Mouse (Mus musculus) kidney, postnatal 0 days (tissue): ENCODE results near the gene Aprt. TPM values are rescaled to one million over a fixed set of nuclear protein-coding genes. Genes with fewer than 3 reads are reported as not detected.

ENCODE experiments used
- ATAC-seq: fragments of 200-750 bp; cut with Nextera tagmentation; replicated peaks from 2 replicates; pipeline ENCODE4 v1.8.0; 2017; ENCODE audit warnings: low read depth, moderate number of reproducible peaks, moderate TSS enrichment, moderate library complexity; ENCODE audit not compliant: low FRiP score
- DNase-seq: peaks from one replicate; pipeline ENCODE4 v3.0.0-alpha.2; 2016; ENCODE audit warnings: low spot score
- H3K27ac ChIP-seq: fragments of 300-500 bp; sonication (generic); 2 replicates; pipeline ENCODE4 v1.5.1; 2014; ENCODE audit warnings: mild to moderate bottlenecking
- H3K27me3 ChIP-seq: fragments of 300-500 bp; sonication (generic); 2 replicates; pipeline ENCODE4 v1.6.1; 2014; ENCODE audit warnings: low read length, mixed read lengths; ENCODE audit not compliant: insufficient read depth
- H3K36me3 ChIP-seq: fragments of 300-500 bp; sonication (generic); 2 replicates; pipeline ENCODE4 v1.6.1; 2014; ENCODE audit warnings: low read length, mixed read lengths; ENCODE audit not compliant: insufficient read depth
- H3K4me1 ChIP-seq: fragments of 300-500 bp; sonication (generic); replicated peaks from 2 replicates; pipeline ENCODE4 v1.6.1; 2014; ENCODE audit warnings: antibody characterized with exemption, low read length, mixed read lengths; ENCODE audit not compliant: insufficient read depth
- H3K4me2 ChIP-seq: fragments of 300-500 bp; sonication (generic); 2 replicates; pipeline ENCODE4 v1.6.1; 2014; ENCODE audit warnings: mild to moderate bottlenecking, low read length, moderate library complexity, mixed read lengths
- H3K4me3 ChIP-seq: fragments of 300-500 bp; sonication (generic); replicated peaks from 2 replicates; pipeline ENCODE4 v1.5.1; 2014; ENCODE audit warnings: low read depth, low read length
- H3K9ac ChIP-seq: fragments of 300-500 bp; sonication (generic); 2 replicates; pipeline ENCODE4 v1.6.1; 2014; ENCODE audit warnings: low read depth, low read length
- H3K9me3 ChIP-seq: fragments of 300-500 bp; sonication (generic); replicated peaks from 2 replicates; pipeline ENCODE4 v1.6.1; 2016; ENCODE audit warnings: low read length, inconsistent platforms, mixed read lengths
- CTCF ChIP-seq: IDR thresholded peaks from 2 replicates; pipeline ENCODE4 v1.5.1; 2016; ENCODE audit warnings: antibody characterized with exemption, low read depth, mild to moderate bottlenecking, moderate library complexity
- whole genome bisulfite sequencing: fragments of 180-500 bp; shearing (Covaris S2); extraction: QIAGEN DNeasy Blood & Tissue Kit; methylation state at CpG from one replicate; pipeline ENCODE4 v1.1.7; 2014; 5-methylcytosine and 5-hydroxymethylcytosine counted together
- polyA plus RNA-seq: library from polyadenylated mRNA; unstranded; fragments of >200 nt; fragmentation: Nextera tagmentation; extraction: Ambion mirVana; gene quantifications from 2 replicates; pipeline ENCODE4 v1.2.1, GENCODE M21; 2015

Aprt gene
- polyA plus RNA-seq, 1 experiment from 2014 or later, result 392 TPM

- no peak overlapping the region for H3K4me2 ChIP-seq
- H3K27me3 ChIP-seq, result no peaks in the 10 kb centered on the region
- WGBS, result 52% methylated on average over 14 of the region's 15 CpGs
- no peaks in the 10 kb centered on the region for H3K9me3 ChIP-seq
- H3K36me3 ChIP-seq, result no peaks in the 10 kb centered on the region
- TF ChIP-seq CTCF, result no peak
- peaks cover 22% of the 10 kb centered on the region for H3K4me1 ChIP-seq
- H3K4me3 ChIP-seq, result no peak overlapping the region
- ATAC-seq (no peak), DNase-seq (no peak)
- H3K9ac ChIP-seq, result no peak overlapping the region
- H3K27ac ChIP-seq, result no peak overlapping the region
Observed at GRCm38 (mm10) chr8:122580926-122581325, 4.2 kb upstream of the Aprt start.

DNA sequence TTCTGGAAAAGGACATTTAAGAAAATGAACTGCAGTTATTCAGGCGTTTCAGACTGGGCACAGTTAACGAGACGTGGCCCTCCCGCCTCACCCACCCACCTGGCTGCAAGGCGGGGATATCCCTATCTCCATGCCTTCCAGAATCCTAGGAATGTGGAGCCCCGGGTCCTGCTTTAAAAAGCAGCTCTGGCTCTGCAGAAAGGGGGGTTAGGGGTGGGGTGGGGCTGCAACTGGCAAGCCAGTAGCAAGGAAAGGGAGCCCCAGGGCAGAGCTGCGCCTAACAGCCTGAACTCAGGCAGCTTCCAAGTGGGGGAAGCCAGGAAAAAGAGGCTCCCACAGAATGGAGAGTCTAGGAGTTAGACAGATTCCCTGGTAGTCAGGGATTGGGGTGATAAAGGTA is 2.5 kb upstream of the Aprt start:
- no peak for ATAC-seq
- H3K27me3 ChIP-seq, result no peaks in the 10 kb centered on the region
- TF ChIP-seq CTCF, result no peak
- peaks cover 26% of the 10 kb centered on the region for H3K4me1 ChIP-seq
- no peak for DNase-seq
- H3K4me2 ChIP-seq, result no peak overlapping the region; the same call in 1 of the 2 replicates
- no peak overlapping the region for H3K27ac ChIP-seq
- WGBS, result 43% methylated on average over 7 of the region's 7 CpGs
- no peak overlapping the region for H3K4me3 ChIP-seq
- no peak overlapping the region for H3K9ac ChIP-seq
- no peaks in the 10 kb centered on the region for H3K9me3 ChIP-seq
- no peaks in the 10 kb centered on the region for H3K36me3 ChIP-seq

GRCm38 (mm10) chr8:122577116-122577515 is 407 bp upstream of the Aprt start:
- peak overlapping the region; percentile 89 for H3K4me2 ChIP-seq
- peaks cover 7% of the 10 kb centered on the region for H3K36me3 ChIP-seq
- H3K9me3 ChIP-seq, result no peaks in the 10 kb centered on the region
- H3K27me3 ChIP-seq, result no peaks in the 10 kb centered on the region
- WGBS, result 12% methylated on average over 10 of the region's 10 CpGs
- DNase-seq (peak; percentile 72), ATAC-seq (peak; percentile 12; the same call in 1 of the 2 replicates)
- TF ChIP-seq CTCF, result no peak
- H3K9ac ChIP-seq, result peak overlapping the region; percentile 71
- H3K4me3 ChIP-seq, result no peak overlapping the region
- H3K4me1 ChIP-seq, result peaks cover 26% of the 10 kb centered on the region
- H3K27ac ChIP-seq, result no peak overlapping the region

- Histone ChIP-seq H3K4me3 (peak overlapping the region; percentile 62), H3K9me3 (no peaks in the 10 kb centered on the region), H3K4me2 (peak overlapping the region; percentile 89), H3K27ac (peak overlapping the region; percentile 83), H3K4me1 (peaks cover 26% of the 10 kb centered on the region), H3K9ac (peak overlapping the region; percentile 71), H3K36me3 (peaks cover 17% of the 10 kb centered on the region), H3K27me3 (no peaks in the 10 kb centered on the region)
- 17% methylated on average over 21 of the region's 21 CpGs for WGBS
- ATAC-seq (peak; percentile 12), DNase-seq (no peak)
- no peak for TF ChIP-seq CTCF
Observed at GRCm38 (mm10) chr8:122575735-122576647, 718 bp downstream of the Aprt start.

DNA sequence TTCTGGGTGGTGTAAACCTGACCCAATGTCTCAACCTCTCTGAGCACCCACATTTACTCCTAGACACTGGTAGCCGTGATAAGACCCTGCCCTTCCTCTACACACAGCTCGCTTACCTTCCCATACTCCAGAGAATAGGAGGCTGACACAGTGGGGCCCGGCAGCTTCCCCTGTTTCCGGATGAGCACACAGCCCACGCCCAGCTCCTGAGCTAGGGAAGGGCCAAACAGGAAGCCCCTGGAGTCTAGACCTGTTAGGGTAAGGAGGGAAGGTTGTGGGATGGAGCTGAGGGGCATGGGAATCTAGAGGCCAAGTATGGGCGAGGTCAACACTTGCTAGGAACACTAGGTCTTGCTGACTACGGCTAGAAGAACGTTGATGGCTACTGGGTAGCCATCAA is 1.4 kb downstream of the Aprt start:
- Histone ChIP-seq H3K27ac (peak overlapping the region; percentile 83), H3K4me3 (peak overlapping the region; percentile 62; the same call in 1 of the 2 replicates), H3K4me1 (peaks cover 26% of the 10 kb centered on the region), H3K9me3 (no peaks in the 10 kb centered on the region), H3K27me3 (no peaks in the 10 kb centered on the region), H3K4me2 (peak overlapping the region; percentile 89), H3K36me3 (peaks cover 22% of the 10 kb centered on the region), H3K9ac (peak overlapping the region; percentile 71; the same call in 1 of the 2 replicates)
- TF ChIP-seq CTCF, result no peak
- 41% methylated on average over 8 of the region's 8 CpGs for WGBS
- no peak for ATAC-seq
- no peak for DNase-seq

GRCm38 (mm10) chr8:122574667-122575251 is 1.9 kb downstream of the Aprt start:
- H3K27me3 ChIP-seq, result no peaks in the 10 kb centered on the region
- peaks cover 26% of the 10 kb centered on the region for H3K36me3 ChIP-seq
- H3K27ac ChIP-seq, result peak overlapping the region; percentile 83
- peak; percentile 15; the same call in 1 of the 2 replicates for ATAC-seq
- DNase-seq, result no peak
- H3K4me2 ChIP-seq, result peak overlapping the region; percentile 89
- WGBS, result 24% methylated on average over 10 of the region's 10 CpGs
- H3K4me3 ChIP-seq, result no peak overlapping the region
- no peaks in the 10 kb centered on the region for H3K9me3 ChIP-seq
- H3K4me1 ChIP-seq, result peaks cover 25% of the 10 kb centered on the region
- no peak for TF ChIP-seq CTCF
- H3K9ac ChIP-seq, result no peak overlapping the region
